Mouse (Mus musculus): ENCODE results near the gene Gm4513. TPM values are rescaled to one million over a fixed set of nuclear protein-coding genes. Genes with fewer than 3 reads are reported as not detected.
"Not testable (repeated sequence)": the region's sequence is repeated elsewhere in the genome, so short reads cannot be mapped to it uniquely, and the experiment has no call there.

The Gm4513 gene
- not detected for total RNA-seq (2021)

DNA sequence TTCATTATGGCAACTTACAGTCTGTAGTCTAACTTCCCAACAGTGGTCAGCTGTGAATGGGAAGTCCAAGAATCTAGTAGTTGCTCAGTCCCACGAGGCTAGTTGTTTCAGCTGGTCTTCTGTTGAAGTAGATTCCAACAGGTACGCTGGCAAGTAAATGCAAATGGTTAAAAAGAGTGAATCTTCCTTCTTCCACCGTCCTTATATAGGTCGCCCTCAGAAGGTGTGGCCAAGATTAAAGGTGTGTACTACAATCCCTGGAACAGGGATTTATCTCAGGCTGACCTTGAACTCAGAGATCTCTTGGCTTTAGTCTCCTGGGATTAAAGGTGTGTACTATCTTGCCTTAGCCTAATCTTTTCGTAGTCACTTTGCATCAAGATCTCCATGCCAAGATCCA, at the start of gene Gm4513:
Gene Gm4513, minus strand, starts transcription at position 101 of the 400 bp plus-strand sequence.
- not testable (repeated sequence) for DNase-seq (ENCODE audit: extremely low spot score in 1 of 2, low spot score in 1 of 2)

DNA sequence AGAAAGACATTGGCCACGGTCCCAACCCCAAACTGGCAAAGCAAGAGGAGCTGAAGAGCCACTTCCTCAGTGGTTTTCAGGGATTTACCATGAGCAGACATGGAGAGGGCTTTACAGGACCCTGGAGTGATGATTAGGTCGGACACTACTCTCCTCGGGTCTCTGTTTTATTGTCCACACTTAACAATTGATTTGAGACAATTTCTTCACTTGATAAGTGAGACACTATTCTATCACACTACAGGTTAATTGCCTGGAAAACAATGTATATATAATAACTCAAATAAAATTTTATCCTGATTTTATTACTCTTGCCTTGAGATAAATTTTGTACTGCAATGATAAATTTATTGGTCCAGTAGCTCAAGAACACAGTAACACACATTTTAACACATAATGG, 22.7 kb downstream of the Gm4513 start, which contains the start of gene Gm4141:
Gene Gm4141, minus strand, starts transcription at position 101 of the 400 bp plus-strand sequence.
- DNase-seq (ENCODE audit: extremely low spot score in 1 of 2, low spot score in 1 of 2): not testable (repeated sequence)

DNA sequence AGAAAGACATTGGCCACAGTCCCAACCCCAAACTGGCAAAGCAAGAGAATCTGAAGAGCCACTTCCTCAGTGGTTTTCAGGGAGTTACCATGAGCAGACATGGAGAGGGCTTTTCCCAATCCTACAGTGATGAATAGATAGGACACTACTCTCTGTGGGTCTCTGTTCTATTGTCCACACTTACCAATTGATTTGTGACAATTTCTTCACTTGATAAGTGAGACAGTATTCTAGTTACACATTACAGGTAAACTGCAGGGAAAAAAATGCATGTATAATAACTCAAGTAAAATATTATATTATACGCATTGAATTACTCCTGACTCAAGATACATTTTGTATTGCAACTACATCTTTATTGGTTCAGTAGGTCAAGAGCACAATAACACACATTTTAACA, 53.2 kb downstream of the Gm4513 start, which contains the start of gene Gm5726:
Gene Gm5726, minus strand, starts transcription at position 101 of the 400 bp plus-strand sequence.
- DNase-seq (ENCODE audit: extremely low spot score in 1 of 2, low spot score in 1 of 2): not testable (repeated sequence)

Other genes starting within 250 kb of the Gm4513 start
- not detected for gene Gm5728, start 223.6 kb downstream of the Gm4513 start, total RNA-seq (2021)
- gene Vmn1r100, start 181.1 kb downstream of the Gm4513 start, total RNA-seq (2021): not detected
- not detected for gene Vmn1r101, start 156.4 kb downstream of the Gm4513 start, total RNA-seq (2021)
- not detected for gene Gm10670, start 124.1 kb downstream of the Gm4513 start, total RNA-seq (2021)
- gene Vmn1r103, start 88.5 kb downstream of the Gm4513 start, total RNA-seq (2021): not detected
- not detected for gene Vmn1r104, start 65.2 kb downstream of the Gm4513 start, total RNA-seq (2021)
- not detected for gene Gm5726, start 53.3 kb downstream of the Gm4513 start, total RNA-seq (2021)
- gene Gm4141, start 22.8 kb downstream of the Gm4513 start, total RNA-seq (2021): not detected
- not detected for gene Vmn1r107, start 69.9 kb upstream of the Gm4513 start, total RNA-seq (2021)
- not detected for gene Vmn1r111, start 104.2 kb upstream of the Gm4513 start, total RNA-seq (2021)
- gene Gm10668, start 131.6 kb upstream of the Gm4513 start, total RNA-seq (2021): not detected
- not detected for gene Vmn1r112, start 172.2 kb upstream of the Gm4513 start, total RNA-seq (2021)
- not detected for gene Vmn1r113, start 188.3 kb upstream of the Gm4513 start, total RNA-seq (2021)
- not detected for gene Vmn1r114, start 213.2 kb upstream of the Gm4513 start, total RNA-seq (2021)
- gene Vmn1r115, start 246.0 kb upstream of the Gm4513 start, total RNA-seq (2021): not detected